Mouse (Mus musculus) fibroblast of lung, adult 2 months (primary cell): ENCODE data around the gene Rmnd5b.
A peak's percentile ranks its signal among the peaks of the same experiment; 100 is the strongest.
"Not testable (repeated sequence)": the region's sequence is repeated elsewhere in the genome, so short reads cannot be mapped to it uniquely, and the experiment has no call there.

ENCODE experiments used
- DNase-seq: peaks from one replicate; pipeline ENCODE4 v3.0.0-alpha.2; 2011; ENCODE audit warnings: low read depth

The Rmnd5b gene

DNA sequence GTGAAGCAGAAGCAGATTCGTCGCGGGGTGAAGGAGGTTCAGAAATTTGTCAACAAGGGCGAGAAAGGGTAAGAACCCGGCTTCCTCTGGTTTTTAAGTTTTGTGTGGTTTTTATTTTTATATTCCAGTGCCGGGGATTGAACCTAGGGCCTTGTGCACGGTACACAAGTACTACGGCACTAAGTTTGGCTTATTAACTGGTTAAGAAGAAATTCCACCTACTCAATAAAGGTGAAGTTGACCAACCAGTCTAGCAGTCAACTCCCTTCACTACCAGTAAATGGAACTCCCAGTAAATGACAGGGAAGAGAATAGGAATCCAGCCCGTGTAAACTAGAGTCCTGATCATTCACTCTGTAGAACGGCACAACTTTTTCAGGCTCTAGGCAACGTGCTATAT is 15.6 kb downstream of the Rmnd5b start:
- no peak for DNase-seq

DNA sequence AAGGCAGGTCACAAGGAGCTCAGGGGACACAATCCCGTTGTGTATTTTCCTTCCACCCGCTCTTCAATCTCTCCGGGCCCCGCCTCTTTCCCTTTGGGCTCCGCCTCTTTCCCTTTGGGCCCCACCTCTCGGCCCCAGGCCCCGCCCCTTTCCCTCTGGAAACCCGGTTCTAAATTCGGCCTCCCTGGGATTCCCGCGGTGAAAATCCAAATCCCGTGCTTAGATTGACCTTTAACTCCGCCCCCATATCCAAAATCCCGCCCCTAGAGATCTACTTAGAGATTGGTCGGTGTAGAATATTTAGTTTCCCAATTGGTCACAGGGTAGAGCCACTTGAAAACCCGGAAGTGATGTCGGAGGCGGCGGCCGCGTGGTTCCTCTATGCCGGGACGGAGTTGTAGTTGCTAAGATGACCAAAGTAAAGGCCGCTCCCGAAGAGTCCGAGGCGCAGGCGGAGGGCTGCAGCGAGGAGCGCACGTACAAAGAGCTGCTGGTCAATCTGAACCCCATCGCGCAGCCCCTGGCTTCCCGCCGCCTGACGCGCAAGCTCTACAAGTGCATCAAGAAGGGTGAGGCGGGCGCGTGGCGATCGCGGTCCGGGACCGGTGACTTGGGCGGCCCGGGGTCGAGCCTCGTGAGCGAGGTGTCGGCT is 16.2 kb downstream of the Rmnd5b start, which contains the start of gene Nhp2:
Nhp2 (plus strand) TSS at position 327 of the 652 bp plus-strand sequence.
- peak; percentile 96 for DNase-seq

DNA sequence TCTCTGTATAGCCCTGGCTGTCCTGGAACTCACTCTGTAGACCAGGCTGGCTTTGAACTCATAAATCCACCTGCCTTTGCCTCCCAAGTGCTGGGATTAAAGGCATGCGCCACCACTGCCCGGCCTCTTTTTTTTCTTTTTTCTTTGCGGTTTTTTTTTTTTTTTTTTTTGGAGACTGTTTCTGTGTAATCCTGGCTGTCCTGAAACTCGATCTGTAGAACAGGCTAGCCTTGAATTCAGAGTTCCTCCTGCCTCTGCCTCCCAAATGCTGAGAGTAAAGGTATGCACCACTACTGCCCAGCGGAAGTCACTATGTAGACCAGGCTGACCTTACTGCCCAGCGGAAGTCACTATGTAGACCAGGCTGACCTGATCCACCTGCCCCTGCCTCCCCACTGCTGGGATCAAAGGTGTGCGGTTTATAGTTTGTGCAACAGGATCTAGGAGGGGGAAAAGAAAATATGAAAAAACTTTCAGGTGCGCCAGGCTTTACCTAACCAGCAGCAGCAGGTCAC is 16.7 kb downstream of the Rmnd5b start:
- DNase-seq = no peak

DNA sequence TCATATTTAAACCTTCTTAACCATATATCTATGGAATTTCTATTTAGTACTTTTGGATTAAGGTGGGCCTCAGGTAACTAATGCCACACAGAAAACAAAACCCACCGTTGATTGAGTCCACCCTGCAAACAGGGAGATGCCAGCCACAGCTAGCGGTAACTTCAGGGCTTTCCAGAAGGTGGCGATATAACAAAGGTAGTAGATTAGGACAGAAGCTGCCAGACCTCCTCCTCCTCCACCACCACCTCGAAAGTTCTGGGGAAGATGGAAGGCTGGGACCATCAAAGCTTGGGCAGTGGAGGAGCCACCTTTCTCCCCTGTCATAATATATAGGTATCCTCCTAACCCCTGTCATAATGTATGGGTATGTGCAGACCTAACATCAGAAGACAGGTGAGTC is 18.0 kb downstream of the Rmnd5b start:
- peak; percentile 35 for DNase-seq

DNA sequence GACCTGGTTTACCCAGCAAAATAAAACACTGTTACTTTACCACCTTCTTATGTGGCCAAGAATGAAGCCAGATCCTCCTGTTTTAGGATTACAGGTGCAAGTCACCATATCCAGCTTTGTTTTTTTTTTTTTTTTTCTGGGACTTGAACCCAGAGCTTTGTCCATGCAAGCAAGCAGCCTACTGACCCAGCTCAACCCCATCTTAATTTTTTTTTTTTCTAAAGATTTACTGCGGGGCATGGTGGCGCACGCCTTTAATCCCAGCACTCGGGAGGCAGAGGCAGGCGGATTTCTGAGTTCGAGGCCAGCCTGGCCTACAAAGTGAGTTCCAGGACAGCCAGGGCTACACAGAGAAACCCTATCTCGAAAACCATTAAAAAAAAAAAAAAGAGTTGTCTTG is 19.6 kb downstream of the Rmnd5b start:
- not testable (repeated sequence) for DNase-seq

DNA sequence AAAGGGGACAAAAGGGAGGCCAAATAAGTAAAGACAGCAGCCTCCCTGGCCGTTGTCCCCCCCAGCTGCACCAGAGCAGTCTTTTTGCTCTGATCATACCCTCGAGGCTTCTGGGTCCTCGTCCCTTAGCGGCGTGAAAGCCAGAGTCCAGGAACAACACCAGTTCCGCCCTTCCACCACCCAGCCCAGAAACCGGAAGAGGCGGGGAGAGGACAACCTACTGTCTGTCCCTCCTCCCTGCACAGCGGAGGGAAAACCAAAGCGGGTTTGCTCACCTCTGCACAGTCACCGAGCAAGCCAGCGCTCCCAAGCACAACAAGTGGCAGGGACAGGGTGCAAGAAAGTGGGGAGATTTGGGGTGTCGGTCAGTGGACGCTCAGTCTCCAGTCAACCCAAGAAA is 20.1 kb downstream of the Rmnd5b start:
- peak; percentile 49 for DNase-seq

DNA sequence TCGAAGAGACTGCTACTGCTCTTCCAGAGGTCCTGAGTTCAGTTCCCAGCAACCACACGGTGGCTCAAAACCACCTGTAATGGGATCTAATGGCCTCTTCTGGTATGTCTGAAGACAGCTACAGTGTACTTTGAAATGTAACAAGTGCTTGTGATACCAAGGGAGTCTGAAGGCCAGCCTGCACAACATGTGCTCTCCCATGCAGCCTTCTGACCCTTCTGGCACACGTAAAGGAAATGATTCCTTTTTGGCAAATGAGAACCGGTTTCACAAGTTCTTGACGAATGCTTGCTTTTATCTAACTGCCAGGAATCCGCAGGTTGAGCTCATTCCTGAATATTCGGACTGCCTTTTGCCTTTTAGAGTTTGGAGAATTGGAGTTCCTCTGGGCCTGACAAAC is 20.6 kb downstream of the Rmnd5b start:
- peak; percentile 29 for DNase-seq

DNA sequence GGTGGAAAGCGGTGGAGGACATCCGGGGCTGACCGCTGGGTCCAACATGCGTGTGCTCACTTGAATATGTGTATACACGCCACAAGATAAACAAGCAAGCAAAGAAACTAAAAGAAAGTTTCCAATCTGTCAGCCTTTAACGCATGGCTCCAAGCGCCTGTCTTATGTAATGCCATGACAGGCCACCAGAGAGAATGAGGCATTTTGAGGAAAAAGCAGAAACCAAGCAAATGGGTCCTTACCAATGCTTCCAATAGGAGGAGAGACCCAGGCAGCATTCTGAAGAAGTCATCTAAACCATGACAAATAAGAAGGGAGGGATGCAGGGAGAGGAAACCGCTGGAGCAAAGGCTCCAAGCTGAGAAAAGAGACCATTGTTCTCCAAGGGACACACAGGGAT is 21.4 kb downstream of the Rmnd5b start:
- DNase-seq = no peak

DNA sequence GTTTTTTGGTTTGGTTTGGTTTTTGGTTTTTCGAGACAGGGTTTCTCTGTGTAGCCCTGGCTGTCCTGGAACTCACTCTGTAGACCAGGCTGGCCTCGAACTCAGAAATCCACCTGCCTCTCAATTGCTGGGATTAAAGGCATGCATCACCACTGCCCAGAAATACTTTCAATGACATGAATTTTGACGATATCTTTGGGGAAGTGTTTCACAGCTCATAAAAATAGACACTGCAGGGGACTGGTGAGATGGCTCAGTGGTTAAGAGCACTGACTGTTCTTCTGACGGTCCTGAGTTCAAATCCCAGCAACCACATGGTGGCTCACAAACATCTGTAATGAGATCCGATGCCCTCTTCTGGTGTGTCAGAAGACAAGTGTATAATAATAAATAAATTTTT is 25.8 kb downstream of the Rmnd5b start:
- DNase-seq = not testable (repeated sequence)

DNA sequence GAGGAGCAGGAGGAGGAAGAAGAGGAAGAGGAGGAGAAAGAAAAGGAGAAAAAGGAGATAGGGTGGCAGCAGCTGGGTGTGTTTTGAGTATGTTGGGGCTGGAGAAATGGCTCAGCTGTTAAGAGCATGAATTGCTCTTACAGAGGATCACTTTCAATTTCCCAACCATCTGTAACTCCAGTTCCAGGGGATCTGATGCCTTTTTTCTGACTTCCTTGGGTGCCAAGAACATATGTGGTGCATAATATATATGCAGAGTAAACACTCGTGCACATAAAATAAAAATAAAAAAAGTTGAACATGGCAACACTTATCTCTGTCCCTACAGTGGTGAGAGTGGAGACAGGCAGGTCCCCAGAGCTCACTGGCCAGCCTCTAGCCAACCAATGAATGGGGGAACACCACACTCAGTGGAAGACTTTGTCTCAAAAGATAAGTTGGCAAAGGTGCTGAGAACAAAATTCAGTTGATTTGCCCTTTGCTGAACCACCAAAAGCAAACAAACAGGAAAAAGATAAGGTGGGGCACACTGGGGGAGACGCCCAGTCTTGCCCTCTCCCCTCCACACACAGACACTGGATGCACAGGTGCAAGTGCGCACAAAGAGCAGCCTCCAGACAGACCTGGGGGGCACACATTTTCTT is 26.3 kb downstream of the Rmnd5b start:
- no peak for DNase-seq

DNA sequence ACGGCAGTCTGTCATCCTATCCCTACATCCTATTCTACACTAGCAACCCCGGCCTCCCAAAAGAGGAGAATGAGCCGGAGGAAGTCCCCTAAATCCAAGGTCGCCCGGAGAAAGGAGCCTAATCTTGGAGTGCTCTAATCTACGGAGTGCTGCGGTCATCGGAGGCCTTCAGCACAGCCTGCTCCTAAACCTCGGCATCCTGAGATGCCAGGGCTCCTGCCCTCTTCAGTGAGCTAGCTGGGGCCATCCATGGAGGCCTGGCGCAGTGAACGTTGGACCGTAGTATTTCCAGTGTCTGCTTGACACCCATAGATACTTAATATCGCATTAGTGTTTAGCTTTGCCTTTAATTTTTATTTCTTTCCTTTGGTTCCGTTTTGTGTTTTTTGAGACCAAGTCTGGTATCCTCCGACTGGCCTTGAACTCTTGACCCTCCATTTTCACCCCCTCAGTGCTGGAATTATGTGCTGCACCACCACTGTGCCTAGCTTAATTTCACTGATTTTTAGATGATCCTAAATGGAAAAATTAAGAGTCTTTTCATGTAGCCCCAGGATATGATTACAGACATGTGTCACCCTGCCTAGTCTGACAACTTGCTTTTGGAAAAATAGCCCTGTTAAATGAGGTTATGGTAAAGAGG is 28.5 kb downstream of the Rmnd5b start:
- no peak for DNase-seq

DNA sequence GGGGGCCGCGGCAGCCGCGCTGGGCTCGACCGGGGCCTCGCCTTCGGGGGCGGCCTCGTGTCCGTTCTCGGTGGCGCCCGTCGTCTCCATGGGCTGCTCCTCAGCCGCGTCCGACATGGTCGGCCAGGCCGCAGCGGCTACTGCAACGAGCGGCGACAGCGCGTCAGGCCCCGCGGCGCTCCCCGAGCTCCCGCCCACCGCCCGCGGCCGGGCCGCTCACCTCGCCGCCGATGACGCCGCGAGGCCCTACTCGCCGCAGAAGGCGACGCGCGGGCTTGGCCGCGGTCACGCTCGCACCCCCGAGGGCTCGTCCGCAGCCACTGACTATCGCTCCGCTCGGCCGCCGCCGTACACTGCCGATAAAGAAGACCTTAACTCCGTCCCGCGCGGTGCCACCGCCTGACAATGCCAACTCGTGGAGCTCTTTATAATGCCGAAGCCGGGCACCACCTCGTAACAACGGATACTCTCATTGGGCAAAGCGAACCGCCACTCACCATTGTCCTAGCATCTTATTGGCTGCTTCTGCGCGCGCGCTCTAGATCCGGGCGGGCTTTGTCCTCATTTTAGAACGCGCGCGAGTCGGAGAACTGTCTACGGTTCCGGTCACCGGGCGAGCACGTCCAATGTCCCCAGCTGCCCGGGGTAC is 29.1 kb downstream of the Rmnd5b start, which contains the start of gene Hnrnpab:
Hnrnpab (minus strand) TSS at position 401 of the 649 bp plus-strand sequence.
- DNase-seq = peak; percentile 83

DNA sequence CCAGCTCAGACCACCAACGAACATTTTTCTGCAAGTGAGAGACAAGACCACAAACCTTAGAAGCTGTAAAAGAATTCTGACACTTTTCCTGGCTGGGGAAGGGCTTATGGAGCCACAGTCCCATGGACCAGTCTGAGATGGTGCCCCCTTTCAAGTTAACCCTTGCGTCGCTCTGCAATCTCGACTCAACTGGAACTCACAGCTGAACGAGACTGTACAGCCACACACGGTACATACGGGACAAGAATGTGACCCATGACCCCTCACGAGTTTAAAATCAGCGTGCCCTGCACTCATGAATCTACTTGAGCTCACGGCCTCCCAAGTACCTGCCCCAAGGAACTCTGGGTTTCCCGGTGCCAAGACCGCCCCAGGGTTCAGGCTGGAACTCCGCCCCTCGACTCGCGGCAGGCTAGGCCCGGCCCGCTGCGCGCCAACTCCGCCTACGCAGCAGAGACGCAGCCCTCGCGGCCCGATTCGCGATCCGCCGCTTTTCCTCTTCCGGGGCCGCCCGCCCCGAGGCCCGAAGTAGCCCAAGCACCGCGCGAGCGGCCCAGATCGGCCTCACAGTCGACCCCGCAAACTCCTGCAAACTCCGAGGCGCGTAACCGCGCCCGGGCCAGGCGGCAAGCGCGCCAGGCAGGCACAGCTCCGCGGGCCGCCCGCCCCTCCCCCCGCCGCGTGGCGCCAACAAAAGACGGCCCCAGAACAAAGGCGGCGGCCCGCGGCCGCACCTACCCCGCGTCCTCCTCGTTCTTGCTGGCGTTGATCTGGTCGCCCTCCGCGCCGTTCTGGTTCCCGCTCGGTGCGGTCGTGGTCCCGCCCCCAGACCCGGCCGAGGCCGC is 29.9 kb downstream of the Rmnd5b start:
- peak; percentile 56 for DNase-seq

DNA sequence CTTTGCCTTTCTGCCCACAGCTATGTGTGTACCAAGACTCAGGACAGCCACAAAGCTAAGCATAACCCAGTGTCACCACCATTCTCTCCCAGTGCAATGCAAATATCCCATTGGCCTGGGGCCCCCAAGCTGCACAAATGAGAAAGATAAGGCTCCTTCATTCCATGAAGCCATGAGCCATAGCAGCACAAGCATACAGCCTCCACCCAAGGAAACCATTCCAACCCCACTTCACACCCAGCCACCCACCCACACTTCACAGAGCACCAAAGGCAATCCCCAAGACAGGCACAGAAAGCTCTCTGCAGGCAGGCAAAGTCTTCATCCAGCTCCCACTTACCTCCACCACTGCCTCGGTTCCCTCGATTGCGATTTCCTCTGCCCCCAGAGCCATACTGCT is 33.4 kb downstream of the Rmnd5b start:
- DNase-seq = no peak

DNA sequence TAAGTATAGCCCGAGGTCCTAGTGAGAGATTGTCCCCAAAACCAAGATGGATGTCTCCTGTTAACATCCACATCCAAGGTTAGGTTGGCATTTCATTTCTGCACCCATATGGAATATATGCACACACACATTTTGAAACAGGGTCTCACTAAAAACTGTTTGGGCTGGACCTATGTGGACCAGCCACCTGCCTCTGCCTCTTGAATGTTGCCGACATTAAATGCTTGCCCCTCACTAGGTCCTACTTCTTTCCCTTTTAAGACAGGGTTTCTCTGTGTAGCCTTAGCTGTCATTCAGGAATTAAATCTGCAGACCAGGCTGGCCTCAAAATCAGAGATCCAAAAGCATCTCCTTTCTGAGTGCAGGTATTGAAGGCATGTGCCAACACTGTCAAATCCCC is 38.1 kb downstream of the Rmnd5b start:
- no peak for DNase-seq

DNA sequence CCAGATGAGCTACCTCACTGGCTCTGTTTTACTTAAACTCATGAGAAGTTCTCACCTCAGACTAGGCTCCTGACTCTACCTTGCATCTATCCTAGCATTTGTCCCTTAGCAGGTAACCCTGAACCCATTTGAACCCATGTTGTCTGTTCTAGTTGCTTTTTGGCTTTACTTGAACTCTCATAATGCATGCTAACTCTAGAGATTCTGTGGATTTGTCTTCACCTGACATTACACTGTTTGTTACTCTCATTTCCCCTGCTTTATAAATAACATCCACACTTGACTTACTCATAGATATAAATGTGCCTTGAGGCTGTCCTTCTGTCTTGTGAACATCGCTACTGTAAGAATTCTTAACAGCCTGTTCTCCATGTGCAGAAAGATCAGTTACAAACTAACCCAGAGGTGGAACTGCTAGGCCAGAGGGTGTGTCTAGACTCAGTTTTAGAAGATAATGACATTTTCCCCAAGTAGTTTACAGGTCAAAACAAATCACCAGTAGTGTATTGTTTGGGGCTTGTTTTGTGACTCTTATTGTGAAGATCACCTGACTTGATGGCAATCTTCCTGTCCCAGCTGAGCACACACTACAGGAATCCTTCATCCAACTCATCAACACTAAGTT is 40.1 kb downstream of the Rmnd5b start:
- DNase-seq = no peak

DNA sequence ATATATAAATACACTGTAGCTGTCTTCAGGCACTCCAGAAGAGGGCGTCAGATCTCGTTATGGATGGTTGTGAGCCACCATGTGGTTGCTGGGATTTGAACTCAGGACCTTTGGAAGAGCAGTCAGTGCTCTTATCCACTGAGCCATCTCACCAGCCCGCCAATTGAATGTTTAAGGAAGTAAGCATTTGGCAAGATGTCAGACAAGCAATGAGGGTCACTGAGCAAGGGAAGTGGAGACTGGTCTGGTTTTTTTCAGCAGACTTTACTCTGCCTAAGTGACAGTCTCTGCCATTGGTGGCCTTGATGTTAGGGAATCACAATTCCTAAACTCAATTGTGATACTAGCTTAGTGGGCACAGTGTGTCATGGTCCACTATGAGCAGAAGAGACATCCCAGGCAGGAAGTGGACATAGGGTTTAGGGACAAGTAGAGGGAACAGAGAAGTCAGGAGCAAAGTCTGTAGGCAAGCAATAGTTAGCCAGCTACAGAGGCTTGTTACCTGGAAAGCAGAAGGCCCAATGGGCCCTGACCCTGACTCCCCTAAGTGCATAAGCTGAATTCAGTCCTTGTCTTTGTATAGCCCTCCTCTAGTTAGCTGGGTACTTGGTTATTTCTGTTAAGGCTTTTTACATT is 40.9 kb downstream of the Rmnd5b start:
- DNase-seq = no peak

DNA sequence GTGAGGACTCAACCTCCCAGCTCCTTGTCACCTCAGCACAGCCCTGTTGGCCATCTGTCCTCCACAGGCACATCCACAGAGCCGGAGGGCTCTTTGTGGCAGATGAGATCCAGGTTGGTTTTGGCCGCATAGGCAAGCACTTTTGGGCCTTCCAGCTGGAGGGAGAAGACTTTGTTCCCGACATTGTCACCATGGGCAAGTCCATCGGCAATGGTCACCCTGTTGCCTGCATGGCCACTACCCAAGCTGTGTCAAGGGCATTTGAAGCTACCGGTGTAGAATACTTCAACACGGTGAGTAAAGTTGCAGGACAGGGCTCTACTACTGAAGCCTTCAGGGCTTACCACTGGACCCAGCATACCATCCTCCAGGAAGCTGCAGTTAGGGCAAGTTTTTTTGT is 41.8 kb downstream of the Rmnd5b start:
- no peak for DNase-seq

DNA sequence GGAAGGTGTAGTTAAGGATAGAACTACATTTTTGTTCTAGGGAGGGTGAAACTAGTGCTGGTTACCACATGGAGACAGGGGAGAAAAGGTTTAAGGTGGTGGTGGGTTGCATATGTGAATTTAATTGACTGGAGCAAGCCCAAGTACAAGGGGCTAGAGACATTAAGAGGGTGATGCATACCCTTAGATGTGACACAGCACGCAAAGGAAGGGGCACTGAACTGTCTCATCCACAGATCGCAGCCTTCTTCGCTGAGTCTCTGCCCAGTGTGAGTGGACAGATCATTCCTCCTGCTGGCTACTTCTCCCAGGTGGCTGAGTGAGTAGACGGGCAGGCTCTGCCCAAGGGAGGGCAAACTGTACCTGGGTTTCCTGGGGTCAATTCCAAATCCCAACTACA is 42.3 kb downstream of the Rmnd5b start:
- no peak for DNase-seq

DNA sequence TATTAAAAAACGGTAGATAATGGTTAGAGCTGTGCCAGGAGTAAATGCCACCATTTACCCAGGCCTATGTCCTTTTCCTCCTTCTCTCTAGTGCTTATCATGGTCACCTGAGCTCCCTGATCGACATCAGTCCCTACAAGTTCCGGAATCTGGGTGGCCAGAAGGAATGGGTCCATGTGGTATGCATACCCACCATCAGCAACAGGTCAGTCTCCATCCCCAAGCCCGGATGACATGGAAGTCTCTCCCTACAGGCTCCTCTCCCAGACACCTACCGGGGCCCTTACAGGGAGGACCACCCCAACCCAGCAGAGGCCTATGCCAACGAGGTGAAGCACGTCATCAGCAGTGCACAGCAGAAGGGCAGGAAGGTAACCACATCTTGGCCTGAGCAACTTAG is 43.8 kb downstream of the Rmnd5b start:
- no peak for DNase-seq

DNA sequence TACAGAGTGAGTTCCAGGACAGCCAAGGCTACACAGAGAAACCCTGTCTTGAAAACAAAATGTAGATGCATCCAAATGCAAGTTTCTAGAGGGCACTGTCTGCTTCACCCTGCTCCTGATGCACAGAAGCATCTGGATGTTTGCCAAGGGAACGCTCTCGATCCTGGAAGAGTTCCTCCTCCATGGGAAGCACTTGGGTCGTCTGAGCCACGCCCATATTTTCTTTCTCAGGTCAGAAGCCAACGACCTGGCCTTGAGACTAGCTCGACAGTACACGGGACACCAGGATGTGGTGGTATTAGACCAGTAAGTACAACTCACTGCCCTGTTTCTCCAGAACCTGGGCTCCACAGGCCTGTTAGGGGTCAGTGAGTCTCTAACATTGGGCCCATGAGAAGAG is 44.5 kb downstream of the Rmnd5b start:
- no peak for DNase-seq
